Mouse (Mus musculus) B cell, adult (primary cell): ENCODE measurements around the gene Aaed1. TPM values are rescaled to one million over a fixed set of nuclear protein-coding genes. Genes with fewer than 3 reads are reported as not detected.

Source experiments
- total RNA-seq: library from RNA; stranded (reverse); gene quantifications from 4 replicates; pipeline ENCODE4 v1.2.4, GENCODE M21; 2023; ENCODE audit not compliant: inconsistent age

Aaed1 gene
- total RNA-seq, result 26.7 to 42.5 TPM (median 40.1 TPM) in 4 replicates

GRCm38 (mm10) chr13:64312024-64312915 is at the start of gene Aaed1:
TSS of gene Aaed1 (minus strand) at chr13:64312710.

GRCm38 (mm10) chr13:64274879-64275753 is 37.4 kb downstream of the Aaed1 start, which contains the start of gene Cdc14b:
TSS of gene Cdc14b (minus strand) at chr13:64275290.

Other genes with a start within 250 kb of the Aaed1 start
- not detected in 4 replicates for gene Hsd17b3, start 223.5 kb downstream of the Aaed1 start, total RNA-seq
- gene Slc35d2, start 183.3 kb downstream of the Aaed1 start, total RNA-seq, result 14.6 to 21.4 TPM (median 17.4 TPM) in 4 replicates
- gene Zfp367, start 159.5 kb downstream of the Aaed1 start, total RNA-seq, result 17.7 to 25.0 TPM (median 19.2 TPM) in 4 replicates
- gene Habp4, start 150.9 kb downstream of the Aaed1 start, total RNA-seq, result 8.2 to 11.8 TPM (median 9.3 TPM) in 4 replicates
- gene Cdc14b, start 37.4 kb downstream of the Aaed1 start, total RNA-seq, result 4.2 to 6.1 TPM (median 5.1 TPM) in 4 replicates
- 12.5 to 21.5 TPM (median 15.5 TPM) in 4 replicates for gene Ctsl, start 58.2 kb upstream of the Aaed1 start, total RNA-seq
- 2.5 to 5.1 TPM (median 3.1 TPM) in 4 replicates for gene Cdk20, start 119.6 kb upstream of the Aaed1 start, total RNA-seq
- not detected in 4 replicates for gene Fam240b, start 185.1 kb upstream of the Aaed1 start, total RNA-seq